Mouse (Mus musculus) kidney, adult 2 months (tissue): ENCODE measurements around the gene Fam71f1.

ENCODE experiments used
- CTCF ChIP-seq: fragments of 200-500 bp; conservative IDR thresholded peaks from 2 replicates; pipeline ENCODE4 v1.5.1; 2011; ENCODE audit warnings: low read depth, mild to moderate bottlenecking, control low read depth, low read length, moderate library complexity, mixed read lengths; ENCODE audit not compliant: insufficient read depth, insufficient read length
- POLR2A ChIP-seq: fragments of 200-500 bp; IDR thresholded peaks from one replicate; pipeline ENCODE4 v1.6.1; 2011; ENCODE audit warnings: low read depth, low read length, control low read depth

DNA sequence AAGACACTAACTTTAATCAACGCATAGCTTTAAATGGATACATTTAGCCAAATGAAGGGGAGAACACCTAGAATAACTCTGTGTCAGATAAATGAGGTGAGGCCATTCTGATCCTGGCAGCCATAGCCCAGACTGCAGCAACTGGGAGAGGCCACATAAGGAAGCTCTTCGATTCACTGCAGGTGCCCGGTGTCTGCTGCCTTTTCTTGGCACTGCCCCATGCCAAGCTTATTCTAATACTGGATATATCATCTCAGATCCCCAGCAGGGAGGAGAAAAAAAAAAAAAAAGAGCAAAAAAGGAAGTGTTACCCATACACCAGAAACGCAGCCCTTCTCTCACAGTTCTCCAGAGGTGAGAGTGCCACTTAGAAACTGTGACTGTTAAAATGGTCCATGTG is 58.4 kb downstream of the Fam71f1 start:
- no peak for TF ChIP-seq CTCF
- TF ChIP-seq POLR2A = no peak
